Mouse (Mus musculus) forebrain, embryonic 11.5 days (tissue): ENCODE data around the gene Gm42906. TPM values are rescaled to one million over a fixed set of nuclear protein-coding genes. Genes with fewer than 3 reads are reported as not detected.

Experiments used
- ATAC-seq: fragments of 200-750 bp; cut with Nextera tagmentation; replicated peaks from 2 replicates; pipeline ENCODE4 v1.8.0; 2017; ENCODE audit warnings: moderate TSS enrichment; ENCODE audit not compliant: low FRiP score
- DNase-seq: peaks from one replicate; pipeline ENCODE4 v3.0.0-alpha.2; 2017; ENCODE audit warnings: low spot score
- H3K27ac ChIP-seq: fragments of 300-500 bp; sonication (generic); 2 replicates; pipeline ENCODE4 v1.5.1; 2014; ENCODE audit warnings: low read depth, low read length
- H3K27me3 ChIP-seq: fragments of 300-500 bp; sonication (generic); 2 replicates; pipeline ENCODE4 v1.6.1; 2014; ENCODE audit warnings: mild to moderate bottlenecking, low read length, mixed read lengths; ENCODE audit not compliant: control insufficient read depth, insufficient read depth
- H3K36me3 ChIP-seq: fragments of 300-500 bp; sonication (generic); 2 replicates; pipeline ENCODE4 v1.6.1; 2014; ENCODE audit warnings: mild to moderate bottlenecking, low read length, moderate library complexity, mixed read lengths; ENCODE audit not compliant: control insufficient read depth, insufficient read depth
- H3K4me1 ChIP-seq: fragments of 300-500 bp; sonication (generic); replicated peaks from 2 replicates; pipeline ENCODE4 v1.6.1; 2014; ENCODE audit warnings: low read length, mixed read lengths; ENCODE audit not compliant: control insufficient read depth, insufficient read depth
- H3K4me2 ChIP-seq: fragments of 300-500 bp; sonication (generic); 2 replicates; pipeline ENCODE4 v1.6.1; 2014; ENCODE audit warnings: low read depth, mild to moderate bottlenecking, low read length, moderate library complexity, mixed read lengths; ENCODE audit not compliant: severe bottlenecking
- H3K4me3 ChIP-seq: fragments of 300-500 bp; sonication (generic); 2 replicates; pipeline ENCODE4 v1.5.1; 2014; ENCODE audit warnings: low read depth, low read length
- H3K9ac ChIP-seq: fragments of 300-500 bp; sonication (generic); 2 replicates; pipeline ENCODE4 v1.6.1; 2014; ENCODE audit warnings: low read length
- H3K9me3 ChIP-seq: fragments of 300-500 bp; sonication (generic); 2 replicates; pipeline ENCODE4 v1.6.1; 2016; ENCODE audit warnings: low read length, mixed read lengths; ENCODE audit not compliant: control insufficient read depth
- WGBS: fragments of 180-500 bp; shearing (Covaris S2); extraction: QIAGEN DNeasy Blood & Tissue Kit; methylation state at CpG from one replicate; pipeline ENCODE4 v1.1.7; 2014; 5-methylcytosine and 5-hydroxymethylcytosine counted together
- polyA plus RNA-seq: library from polyadenylated mRNA; unstranded; fragments of >200 nt; fragmentation: Nextera tagmentation; extraction: Ambion mirVana; gene quantifications from 2 replicates; pipeline ENCODE4 v1.2.1, GENCODE M21; 2014

Gm42906 gene
- polyA plus RNA-seq, 1 experiment from 2014 or later, result not detected

DNA sequence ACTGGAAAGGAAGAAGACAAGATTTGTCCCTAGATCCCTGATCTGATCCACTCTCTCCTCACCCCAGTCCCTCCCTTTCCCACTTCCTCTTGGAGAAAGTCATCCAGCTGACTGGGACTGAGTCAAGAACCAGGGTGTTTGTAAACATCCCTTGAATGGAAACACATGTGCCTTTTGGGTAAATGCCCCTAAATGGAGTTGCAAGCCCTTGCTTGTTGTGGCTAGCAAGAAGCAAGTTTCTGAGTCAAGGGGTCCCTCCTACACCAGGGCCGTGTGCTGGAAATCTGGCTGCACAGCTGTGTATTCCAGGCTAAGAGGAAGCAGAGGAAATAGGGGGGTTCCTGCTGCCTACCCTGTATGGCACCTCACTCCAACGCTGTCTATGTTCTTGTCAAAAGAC, 298.2 kb downstream of the Gm42906 start:
- Histone ChIP-seq H3K9me3 (no peaks in the 10 kb centered on the region), H3K4me1 (no peaks in the 10 kb centered on the region), H3K4me2 (no peak overlapping the region), H3K36me3 (no peaks in the 10 kb centered on the region), H3K27me3 (no peaks in the 10 kb centered on the region), H3K4me3 (no peak overlapping the region), H3K27ac (no peak overlapping the region), H3K9ac (no peak overlapping the region)
- ATAC-seq, result no peak
- WGBS, result 74% methylated on average over 2 of the region's 2 CpGs
- no peak for DNase-seq

DNA sequence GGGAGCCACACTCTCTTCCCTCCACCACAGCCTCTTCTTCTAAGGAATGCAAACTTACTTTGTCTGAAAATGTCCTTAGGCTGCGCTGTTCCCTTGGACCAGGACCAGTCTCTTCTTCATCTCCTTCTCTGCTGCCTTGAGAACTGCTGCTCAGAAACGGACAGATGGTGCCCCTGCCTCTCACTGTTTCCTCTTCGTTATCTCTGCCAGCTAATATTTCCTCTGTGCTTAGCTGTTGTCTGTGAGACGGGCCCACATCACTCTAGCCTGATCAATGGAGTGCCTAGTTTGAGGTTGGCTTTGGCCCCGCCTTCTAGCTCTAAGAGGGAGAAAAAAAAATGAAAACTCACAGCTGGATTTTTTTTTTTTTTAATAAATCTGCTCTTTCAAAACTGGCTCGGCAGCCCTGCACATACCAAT, 300.7 kb downstream of the Gm42906 start:
- DNase-seq (no peak), ATAC-seq (no peak)
- Histone ChIP-seq H3K27ac (no peak overlapping the region), H3K4me3 (no peak overlapping the region), H3K4me1 (no peaks in the 10 kb centered on the region), H3K27me3 (no peaks in the 10 kb centered on the region), H3K9me3 (no peaks in the 10 kb centered on the region), H3K9ac (no peak overlapping the region), H3K36me3 (no peaks in the 10 kb centered on the region), H3K4me2 (no peak overlapping the region)
- WGBS, result 55% methylated on average over 6 of the region's 6 CpGs

GRCm38 (mm10) chr5:151126608-151127005, 301.4 kb downstream of the Gm42906 start:
- Histone ChIP-seq H3K4me3 (no peak overlapping the region), H3K27me3 (no peaks in the 10 kb centered on the region), H3K27ac (no peak overlapping the region), H3K9me3 (no peaks in the 10 kb centered on the region), H3K36me3 (no peaks in the 10 kb centered on the region), H3K4me2 (no peak overlapping the region), H3K9ac (no peak overlapping the region), H3K4me1 (no peaks in the 10 kb centered on the region)
- ATAC-seq, result no peak
- no peak for DNase-seq
- 86% methylated on average over 10 of the region's 10 CpGs for WGBS

DNA sequence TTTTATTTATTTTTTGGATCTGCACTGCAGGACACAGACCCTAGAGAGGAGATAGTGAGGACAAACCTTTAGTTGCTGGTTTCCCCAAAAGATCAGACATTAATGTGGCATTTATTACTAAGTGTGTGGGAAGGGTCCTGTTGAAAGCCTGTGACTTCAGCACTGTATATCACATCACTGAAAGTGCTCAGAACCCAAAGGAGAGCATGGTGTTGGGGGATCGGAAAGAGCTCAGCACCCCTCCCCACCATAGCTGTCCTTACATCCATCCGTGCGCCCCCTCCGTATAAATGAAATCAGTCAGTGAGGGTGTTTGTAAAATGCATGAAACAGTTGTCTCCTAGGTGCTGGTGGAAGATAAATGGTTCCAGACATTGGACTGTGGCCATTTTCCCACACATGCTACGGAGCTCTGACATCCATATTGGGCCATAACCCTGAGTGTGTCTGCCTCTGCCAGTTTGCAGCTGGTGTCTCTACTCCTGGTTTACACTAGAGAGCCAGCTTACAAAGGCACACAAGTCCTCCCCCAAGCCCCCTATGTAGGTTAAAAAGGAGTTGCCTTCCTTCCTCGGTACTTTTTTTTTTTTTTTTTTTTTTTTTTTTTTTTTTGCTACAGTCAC, 301.9 kb downstream of the Gm42906 start:
- 82% methylated on average over 6 of the region's 6 CpGs for WGBS
- no peak for DNase-seq
- Histone ChIP-seq H3K9ac (no peak overlapping the region), H3K27ac (no peak overlapping the region), H3K9me3 (no peaks in the 10 kb centered on the region), H3K4me2 (no peak overlapping the region), H3K4me1 (no peaks in the 10 kb centered on the region), H3K27me3 (no peaks in the 10 kb centered on the region), H3K4me3 (no peak overlapping the region), H3K36me3 (no peaks in the 10 kb centered on the region)
- ATAC-seq, result no peak

GRCm38 (mm10) chr5:151117846-151118245, 310.1 kb downstream of the Gm42906 start:
- 83% methylated on average over 2 of the region's 2 CpGs for WGBS
- Histone ChIP-seq H3K9ac (no peak overlapping the region), H3K4me3 (no peak overlapping the region), H3K4me2 (no peak overlapping the region), H3K4me1 (no peaks in the 10 kb centered on the region), H3K9me3 (no peaks in the 10 kb centered on the region), H3K27ac (no peak overlapping the region), H3K27me3 (no peaks in the 10 kb centered on the region), H3K36me3 (no peaks in the 10 kb centered on the region)
- ATAC-seq (no peak), DNase-seq (no peak)

GRCm38 (mm10) chr5:151116192-151116887, 311.6 kb downstream of the Gm42906 start:
- no peak overlapping the region for H3K9ac ChIP-seq
- no peaks in the 10 kb centered on the region for H3K4me1 ChIP-seq
- ATAC-seq, result no peak
- no peaks in the 10 kb centered on the region for H3K36me3 ChIP-seq
- H3K9me3 ChIP-seq, result no peaks in the 10 kb centered on the region
- no peak overlapping the region for H3K27ac ChIP-seq
- no peak overlapping the region for H3K4me2 ChIP-seq
- no peaks in the 10 kb centered on the region for H3K27me3 ChIP-seq
- DNase-seq, result no peak
- 90% methylated on average over 5 of the region's 5 CpGs for WGBS
- H3K4me3 ChIP-seq, result no peak overlapping the region

GRCm38 (mm10) chr5:151112743-151113142, 315.2 kb downstream of the Gm42906 start:
- no peaks in the 10 kb centered on the region for H3K36me3 ChIP-seq
- no peak for ATAC-seq
- DNase-seq, result no peak
- no peak overlapping the region for H3K27ac ChIP-seq
- 89% methylated on average over 9 of the region's 9 CpGs for WGBS
- H3K4me2 ChIP-seq, result no peak overlapping the region
- H3K4me3 ChIP-seq, result no peak overlapping the region
- H3K4me1 ChIP-seq, result no peaks in the 10 kb centered on the region
- H3K9ac ChIP-seq, result no peak overlapping the region
- no peaks in the 10 kb centered on the region for H3K27me3 ChIP-seq
- H3K9me3 ChIP-seq, result no peaks in the 10 kb centered on the region

DNA sequence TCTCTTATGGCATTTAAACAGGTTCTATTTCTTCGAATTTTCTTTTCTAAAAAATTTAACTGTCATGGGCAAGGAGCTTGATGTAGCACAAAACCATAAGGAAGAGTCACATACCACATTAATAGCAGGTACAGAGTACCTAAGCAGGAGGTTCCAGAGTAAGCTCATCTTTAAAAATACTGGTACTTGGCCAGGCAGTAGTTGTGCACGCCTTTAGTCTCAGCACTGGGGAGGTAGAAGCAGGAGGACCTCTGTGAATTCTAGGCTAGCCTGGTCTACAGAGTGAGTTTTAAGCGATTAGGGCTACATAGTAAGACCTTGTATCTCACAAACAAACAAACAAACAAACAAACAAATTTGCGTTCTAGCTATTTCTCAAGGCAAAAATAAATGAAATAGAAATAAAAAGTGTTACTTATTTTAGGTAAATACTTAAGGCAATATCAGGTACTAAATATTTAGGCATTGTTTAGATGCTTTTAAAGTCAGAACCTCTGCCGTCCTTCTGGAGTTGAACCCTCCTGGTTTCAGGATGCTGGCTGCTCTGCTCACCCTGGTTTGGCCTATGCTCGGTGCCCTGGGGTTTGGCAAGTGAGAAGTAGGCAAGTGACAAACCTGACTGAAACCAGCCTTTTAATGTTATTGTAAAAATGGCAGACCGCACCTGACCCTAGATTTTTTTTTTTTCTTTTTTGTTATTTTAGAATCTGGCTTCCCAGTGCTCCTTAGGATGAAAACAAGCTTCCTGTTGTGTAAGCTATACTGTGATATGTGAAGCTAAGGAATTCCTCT, 316.7 kb downstream of the Gm42906 start:
- H3K9ac ChIP-seq, result no peak overlapping the region
- no peak overlapping the region for H3K4me3 ChIP-seq
- whole genome bisulfite sequencing, result 88% methylated on average over 7 of the region's 7 CpGs
- H3K27me3 ChIP-seq, result no peaks in the 10 kb centered on the region
- H3K9me3 ChIP-seq, result no peaks in the 10 kb centered on the region
- H3K4me2 ChIP-seq, result no peak overlapping the region
- DNase-seq (no peak), ATAC-seq (no peak)
- H3K27ac ChIP-seq, result no peak overlapping the region
- no peaks in the 10 kb centered on the region for H3K36me3 ChIP-seq
- no peaks in the 10 kb centered on the region for H3K4me1 ChIP-seq
